Mouse (Mus musculus) heart, postnatal 0 days (tissue): Measurements from ENCODE around the gene Smarcb1.

Experiments used
- CTCF ChIP-seq: IDR thresholded peaks from 2 replicates; pipeline ENCODE4 v1.5.1; 2016; ENCODE audit warnings: antibody characterized with exemption, control low read depth, low read depth
- EP300 ChIP-seq: IDR thresholded peaks from 2 replicates; pipeline ENCODE4 v1.6.1; 2016; ENCODE audit warnings: antibody characterized with exemption, low read depth

- TF ChIP-seq CTCF (peak; percentile 78), EP300 (no peak)
Observed at GRCm38 (mm10) chr10:75883232-75883552, 38.2 kb downstream of the Smarcb1 start.
